Mouse (Mus musculus) mouse trophoblast stem cell (cell line): ENCODE measurements around the gene Nfatc3.

ENCODE experiments used
- in situ Hi-C, 2 experiments: fragments of 300-500 bp; cut with MseI, MboI; formaldehyde crosslinking; loops; 2 replicates in 1 of 2; 3 replicates in 1 of 2; pipeline ENCODE4 v1.15.1; 2025

Nfatc3 gene

DNA sequence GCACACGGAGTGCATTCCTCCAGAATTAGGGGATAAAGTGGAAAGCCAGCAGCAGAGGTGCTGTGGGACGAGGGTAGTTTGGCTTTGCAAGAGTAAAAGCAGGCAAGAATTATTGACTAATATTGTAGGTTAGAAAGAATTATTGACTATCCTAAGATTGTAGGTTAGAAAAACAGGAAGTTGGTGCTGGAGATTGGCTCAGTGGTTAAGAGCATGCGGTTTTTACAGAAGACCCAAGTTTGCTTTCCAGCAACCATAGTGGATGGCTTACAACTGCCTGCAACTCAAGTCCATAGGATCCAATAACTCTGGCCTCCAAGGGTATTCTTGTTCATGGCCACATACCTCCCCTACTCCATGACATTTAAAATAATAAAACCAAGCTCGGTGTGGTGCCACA lies 87.4 kb downstream of the Nfatc3 start:
- in situ Hi-C loops, result no loop called here

- in situ Hi-C loops, result no loop called here
These were observed 89.4 kb downstream of the Nfatc3 start for GRCm38 (mm10) chr8:106147868-106148565.

DNA sequence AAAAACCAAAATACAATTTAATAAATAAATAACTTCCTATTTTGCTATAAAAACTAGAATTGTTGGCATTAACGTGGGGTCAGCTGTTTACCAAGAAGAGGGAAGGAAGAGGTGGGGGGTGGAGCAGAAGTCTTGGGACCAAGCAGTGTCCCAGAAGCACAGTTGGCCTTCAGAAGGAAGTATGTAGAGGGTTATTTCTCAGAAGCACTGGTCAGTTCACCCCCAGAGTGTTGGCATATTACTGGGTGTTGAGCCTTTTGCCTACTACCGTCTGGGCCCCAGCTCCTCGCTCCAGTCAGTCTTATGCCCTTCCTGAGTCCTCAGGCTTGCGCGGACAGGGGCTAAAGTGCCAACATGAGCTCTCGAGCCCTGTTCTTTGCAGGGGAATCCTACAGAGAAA lies 90.4 kb downstream of the Nfatc3 start:
- in situ Hi-C loops, result no loop called here

GRCm38 (mm10) chr8:106149801-106150652 lies 91.4 kb downstream of the Nfatc3 start, which contains the start of gene Pla2g15:
Pla2g15 (plus strand) TSS chr8:106150399.
- in situ Hi-C loops, result no loop called here

GRCm38 (mm10) chr8:106150653-106151000 lies 92.0 kb downstream of the Nfatc3 start:
- in situ Hi-C loops, result no loop called here

DNA sequence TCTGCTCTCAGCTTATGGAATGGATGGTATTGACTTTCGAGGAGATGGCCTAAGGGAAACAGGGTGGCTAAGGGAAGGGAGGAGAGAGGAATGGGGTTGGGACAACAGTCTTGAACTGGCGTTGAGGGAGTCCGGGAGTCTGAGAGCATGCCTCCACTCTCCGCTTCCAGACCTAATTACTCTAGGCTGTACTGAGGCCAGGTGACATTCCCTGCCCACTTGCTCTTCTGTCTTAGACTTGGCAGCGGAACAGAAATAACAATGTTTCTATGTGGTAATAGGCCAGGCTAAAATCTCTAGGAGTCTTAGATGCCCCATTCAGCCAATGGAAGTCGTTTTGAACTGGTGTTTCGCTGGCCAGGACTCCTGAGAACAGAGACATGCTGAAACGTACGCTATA lies 92.4 kb downstream of the Nfatc3 start:
- in situ Hi-C loops, result no loop called here

GRCm38 (mm10) chr8:106152876-106153275 lies 94.2 kb downstream of the Nfatc3 start:
- in situ Hi-C loops, result no loop called here

GRCm38 (mm10) chr8:106157419-106157818 lies 98.8 kb downstream of the Nfatc3 start:
- in situ Hi-C loops, result loop anchor here in 1 of 2 experiments (5.0 kb wide), 1 partner anchor 45 kb away; no protein-coding TSS in a partner anchor

- in situ Hi-C loops, result loop anchor here in 1 of 2 experiments (5.0 kb wide), 1 partner anchor 44 kb away; no protein-coding TSS in a partner anchor
These were observed 99.7 kb downstream of the Nfatc3 start for GRCm38 (mm10) chr8:106158381-106158780.

DNA sequence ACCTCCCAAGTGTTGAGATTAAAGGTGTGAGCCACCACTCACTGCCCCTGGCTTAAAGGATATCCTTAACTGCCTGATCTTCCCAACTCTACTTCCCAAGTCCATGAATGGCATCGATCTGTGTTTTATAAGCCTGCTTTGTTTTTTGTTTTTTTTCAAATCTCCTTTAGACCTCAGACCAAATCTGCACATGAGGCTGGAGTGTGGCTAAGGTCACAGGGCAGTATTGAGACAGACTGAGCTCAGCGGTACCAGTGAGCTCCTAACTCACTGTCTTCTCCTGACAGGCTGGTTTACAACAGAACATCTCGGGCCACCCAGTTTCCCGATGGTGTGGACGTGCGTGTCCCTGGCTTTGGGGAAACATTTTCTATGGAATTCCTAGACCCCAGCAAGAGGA lies 101.2 kb downstream of the Nfatc3 start:
- in situ Hi-C loops, result loop anchor here (5.0 kb wide), 2 partner anchors 37 to 42 kb away; no protein-coding TSS in a partner anchor

GRCm38 (mm10) chr8:106163251-106163650 lies 104.6 kb downstream of the Nfatc3 start:
- in situ Hi-C loops, result loop anchor here in 1 of 2 experiments (5.0 kb wide), 1 partner anchor 34 kb away; no protein-coding TSS in a partner anchor

DNA sequence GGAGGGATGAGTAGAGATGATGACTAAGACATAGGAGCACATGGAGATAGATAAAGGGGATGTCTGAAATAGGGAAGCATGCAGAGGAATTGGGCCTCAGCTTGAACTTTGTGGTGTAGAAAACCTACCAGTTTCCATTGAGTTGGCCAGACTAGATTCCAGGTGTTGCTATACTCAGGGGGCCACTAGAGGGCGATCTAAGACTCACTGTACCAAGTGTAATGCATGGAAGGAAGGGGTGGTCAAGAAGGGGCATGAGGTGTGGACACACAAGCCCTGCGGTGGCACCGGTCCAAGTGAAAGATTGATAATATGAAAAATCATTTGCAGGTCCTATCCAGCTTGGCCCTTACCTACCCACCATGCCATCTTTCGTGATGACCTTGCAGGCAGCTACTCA lies 106.8 kb downstream of the Nfatc3 start:
- in situ Hi-C loops, result no loop called here

GRCm38 (mm10) chr8:106168356-106169016 lies 109.8 kb downstream of the Nfatc3 start, which contains the start of gene Slc7a6:
Slc7a6 (plus strand) TSS chr8:106168857.
- in situ Hi-C loops, result no loop called here

- in situ Hi-C loops, result no loop called here
These were observed 110.6 kb downstream of the Nfatc3 start for GRCm38 (mm10) chr8:106169017-106169933.

DNA sequence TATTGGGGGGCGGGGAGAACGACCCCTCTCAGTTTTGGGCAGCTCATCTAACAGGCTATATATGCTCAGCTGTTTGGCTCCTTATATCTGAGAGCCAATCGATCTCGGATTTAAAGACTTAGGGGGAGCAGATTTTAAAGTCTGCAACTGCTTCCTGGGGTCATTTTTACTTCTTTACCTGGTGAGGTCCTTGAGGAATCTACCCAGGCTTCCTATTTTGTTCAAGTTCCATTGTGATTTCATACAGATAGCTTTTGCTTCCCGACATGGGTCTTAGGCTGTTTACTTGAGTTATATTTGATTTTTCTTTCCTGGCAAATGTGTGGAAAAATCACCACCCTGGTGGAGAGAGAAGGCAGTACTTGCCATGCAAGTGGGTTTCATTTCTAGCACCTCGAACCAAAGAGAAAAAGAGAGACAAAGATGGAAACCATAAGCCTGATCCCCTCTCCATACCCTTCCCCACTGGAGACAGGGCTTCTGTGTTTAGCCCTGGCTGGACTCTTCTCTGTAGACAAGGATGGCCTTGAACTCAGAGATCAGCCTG lies 111.4 kb downstream of the Nfatc3 start:
- in situ Hi-C loops, result no loop called here

DNA sequence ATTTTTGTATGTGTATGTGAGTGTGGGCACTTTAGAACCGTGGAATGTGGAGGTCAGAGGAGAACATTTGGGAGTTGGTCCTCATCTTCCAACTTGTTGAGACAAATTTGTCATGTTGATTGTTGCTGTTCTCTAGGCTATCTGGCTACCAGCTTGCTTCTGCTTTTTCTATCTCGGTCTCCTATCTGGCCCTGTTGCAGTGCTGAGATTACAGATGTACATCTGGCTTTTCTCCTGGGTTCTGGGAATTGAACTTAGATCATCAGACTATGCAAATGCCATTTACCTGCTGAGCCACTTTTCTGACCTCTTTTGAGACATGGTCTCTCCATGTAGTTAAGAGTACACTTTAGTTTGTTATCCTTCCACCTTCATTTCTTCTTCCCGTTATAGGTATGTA lies 114.9 kb downstream of the Nfatc3 start:
- in situ Hi-C loops, result no loop called here

- in situ Hi-C loops, result no loop called here
These were observed 118.3 kb downstream of the Nfatc3 start for GRCm38 (mm10) chr8:106176891-106177290.

- in situ Hi-C loops, result no loop called here
These were observed 119.0 kb downstream of the Nfatc3 start for GRCm38 (mm10) chr8:106177594-106177993.

GRCm38 (mm10) chr8:106178428-106178827 lies 119.8 kb downstream of the Nfatc3 start:
- in situ Hi-C loops, result no loop called here
